Mouse (Mus musculus) kidney, adult 2 months (tissue): ENCODE measurements at regions not wholly inside any gene's neighbourhood (a gene's known extent, or its start where the extent isn't known, plus 50 kb on each side); places are given as distances from the start of the nearest gene placed in this dataset.

Experiments used
- CTCF ChIP-seq: fragments of 200-500 bp; conservative IDR thresholded peaks from 2 replicates; pipeline ENCODE4 v1.5.1; 2011; ENCODE audit warnings: low read depth, mild to moderate bottlenecking, control low read depth, low read length, moderate library complexity, mixed read lengths; ENCODE audit not compliant: insufficient read depth, insufficient read length
- POLR2A ChIP-seq: fragments of 200-500 bp; IDR thresholded peaks from one replicate; pipeline ENCODE4 v1.6.1; 2011; ENCODE audit warnings: low read depth, low read length, control low read depth

DNA sequence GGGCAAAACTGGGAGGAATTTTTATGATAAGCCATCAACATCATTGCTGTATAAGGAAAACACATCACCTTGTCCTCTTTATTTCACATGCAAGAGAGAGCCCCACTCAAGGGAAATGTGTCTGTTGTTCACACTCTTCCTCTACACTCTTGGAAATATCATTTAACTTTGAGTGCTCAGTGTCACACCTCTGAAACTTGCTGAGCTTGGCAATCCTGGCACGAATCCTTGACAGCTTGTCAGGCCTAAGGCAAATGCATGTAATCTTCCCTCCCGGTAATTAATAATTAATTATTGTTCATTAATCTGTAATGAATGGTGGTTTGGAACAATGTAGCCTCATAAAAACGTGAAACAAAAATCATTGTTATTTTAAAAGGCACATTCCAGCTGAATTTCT lies 1140.8 kb upstream of the Pcdh17 start:
- TF ChIP-seq POLR2A (no peak), CTCF (no peak)
